Mouse (Mus musculus): ENCODE measurements at regions not wholly inside any gene's neighbourhood (a gene's known extent, or its start where the extent isn't known, plus 50 kb on each side); places are given as distances from the start of the nearest gene placed in this dataset.
"Not testable (repeated sequence)": the region's sequence is repeated elsewhere in the genome, so short reads cannot be mapped to it uniquely, and the experiment has no call there.

DNA sequence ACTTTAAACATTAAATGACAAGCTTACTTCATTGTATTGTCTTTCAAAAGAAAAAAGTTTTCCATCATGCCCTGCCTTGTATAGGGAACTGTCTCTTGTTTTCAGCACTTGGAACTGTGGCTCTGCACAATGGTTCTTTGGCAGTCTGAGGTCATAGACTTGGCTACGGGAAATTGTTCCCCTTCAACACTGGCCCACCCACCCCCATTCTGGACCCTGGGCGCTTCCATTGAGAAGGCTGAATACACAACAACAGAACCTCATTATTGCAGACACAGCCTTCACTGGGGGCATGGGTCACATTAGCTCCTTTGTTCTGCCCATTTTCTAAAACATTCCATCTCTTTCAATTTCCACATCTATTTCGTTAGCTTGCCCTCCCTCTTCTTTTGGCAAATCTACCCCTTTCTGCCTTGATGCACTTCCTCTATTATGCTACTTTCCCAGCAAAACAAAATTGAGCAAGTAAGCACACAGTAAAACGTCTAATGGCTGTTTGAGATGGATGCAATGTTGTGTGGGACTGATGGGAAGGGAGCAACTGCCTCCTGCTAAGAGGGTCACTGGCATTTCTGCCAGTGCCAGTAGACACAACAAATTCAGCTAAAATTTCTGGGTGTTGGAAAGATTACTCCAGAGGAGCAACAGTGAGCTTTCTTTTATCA lies 136.0 kb upstream of the Mad2l1 start:
- DNase-seq: no peak

DNA sequence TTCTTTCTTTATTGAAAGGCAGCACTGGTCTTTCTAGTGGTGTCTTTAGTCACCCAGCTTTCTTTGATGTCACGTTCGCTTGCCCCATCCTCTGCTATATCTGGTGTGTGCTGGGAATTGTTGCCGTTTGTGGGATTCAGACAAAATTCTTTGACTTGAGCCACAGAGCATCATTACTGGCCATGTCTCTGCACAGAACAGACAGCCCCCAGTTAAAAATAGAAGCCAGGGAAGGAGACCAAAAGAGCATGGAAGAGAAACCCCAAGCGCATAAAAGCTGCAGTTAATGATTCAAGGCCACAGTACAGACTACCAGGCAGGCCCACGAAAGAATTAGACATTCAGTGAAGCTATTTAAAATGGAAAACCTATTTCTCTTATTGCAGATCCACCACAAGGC lies 133.7 kb upstream of the Mad2l1 start:
- no peak for DNase-seq

- DNase-seq: no peak
Observed at GRCm38 (mm10) chr6:66401868-66402440, 133.2 kb upstream of the Mad2l1 start.

- DNase-seq: no peak
Observed at GRCm38 (mm10) chr6:66414822-66415221, 120.4 kb upstream of the Mad2l1 start.

- DNase-seq: no peak
Observed at GRCm38 (mm10) chr6:66419452-66420041, 115.6 kb upstream of the Mad2l1 start.

DNA sequence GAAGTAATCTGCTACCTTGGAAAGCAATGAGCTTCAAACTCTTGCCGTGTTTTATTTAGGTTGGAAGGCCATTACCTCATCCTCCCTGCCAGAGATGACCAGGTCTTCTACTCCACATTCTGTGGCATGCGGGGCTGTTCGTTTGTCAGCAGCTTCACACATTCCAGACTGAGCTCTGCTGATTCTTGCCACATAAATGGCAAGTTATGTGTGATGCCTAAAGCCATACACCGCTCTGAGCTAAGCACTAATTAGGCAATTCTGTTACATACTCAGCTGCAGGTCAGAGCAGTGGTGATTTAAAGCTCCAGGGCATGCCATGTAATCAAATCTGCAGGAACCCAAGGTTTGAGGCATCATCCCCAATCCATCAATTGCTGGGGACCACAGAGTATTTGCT lies 106.8 kb upstream of the Mad2l1 start:
- no peak for DNase-seq

- not testable (repeated sequence) for DNase-seq
Observed at GRCm38 (mm10) chr6:66450408-66450807, 84.8 kb upstream of the Mad2l1 start.

DNA sequence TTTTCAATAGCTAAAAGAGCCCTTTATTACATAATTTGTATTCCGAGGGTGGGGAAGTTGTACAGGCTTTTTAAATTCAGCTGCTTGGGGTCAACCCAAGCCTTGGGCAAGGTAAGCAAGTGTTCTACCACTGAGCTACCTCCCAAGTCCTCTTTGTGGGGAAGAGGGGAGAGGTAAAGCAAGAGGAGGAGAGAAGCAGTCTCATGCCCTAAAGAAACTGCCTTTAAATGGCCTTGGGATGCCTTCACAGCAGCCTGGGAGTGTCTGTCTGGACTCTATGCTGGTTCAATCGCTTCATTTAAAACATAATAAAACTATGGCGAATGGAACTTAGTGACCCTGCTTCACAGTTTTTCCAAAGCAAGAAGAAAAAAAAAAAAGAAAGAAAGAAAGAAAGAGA lies 77.0 kb upstream of the Mad2l1 start:
- DNase-seq: no peak

GRCm38 (mm10) chr6:66464540-66464939 lies 70.7 kb upstream of the Mad2l1 start:
- no peak for DNase-seq

DNA sequence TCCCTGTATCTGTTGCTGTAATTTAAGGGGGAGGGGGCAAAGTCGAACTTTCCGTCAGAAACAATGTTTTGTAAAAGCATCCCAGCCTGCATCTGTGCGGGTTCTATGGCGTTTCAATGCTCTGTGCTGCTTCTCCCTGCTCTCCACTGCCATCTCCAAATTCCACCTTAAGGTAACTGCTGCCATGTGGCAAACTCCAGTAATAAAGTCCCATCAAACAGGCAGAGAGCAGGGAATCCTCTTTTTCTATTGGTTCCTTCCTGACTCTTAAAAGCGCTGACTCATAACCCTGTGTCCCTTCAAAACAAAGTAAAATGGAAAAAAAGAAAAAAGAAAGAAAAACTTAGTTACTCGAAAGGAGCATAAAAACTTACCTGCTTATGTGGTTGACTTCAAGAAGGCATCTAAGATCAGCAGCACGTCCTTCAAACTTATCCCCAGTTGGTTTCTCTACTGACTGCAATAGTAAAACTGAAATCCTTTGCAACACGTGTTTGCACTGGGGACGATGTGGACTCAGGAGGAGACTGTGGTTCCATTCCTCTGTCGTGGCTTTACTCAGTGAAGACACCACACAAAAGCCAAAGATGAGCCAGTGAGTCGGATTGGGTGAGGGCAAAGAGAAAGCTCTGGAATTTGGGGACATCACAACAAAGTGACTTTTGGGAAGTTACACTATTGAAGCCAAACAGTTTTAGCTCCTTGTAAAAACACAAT lies 69.9 kb upstream of the Mad2l1 start:
- DNase-seq: no peak

DNA sequence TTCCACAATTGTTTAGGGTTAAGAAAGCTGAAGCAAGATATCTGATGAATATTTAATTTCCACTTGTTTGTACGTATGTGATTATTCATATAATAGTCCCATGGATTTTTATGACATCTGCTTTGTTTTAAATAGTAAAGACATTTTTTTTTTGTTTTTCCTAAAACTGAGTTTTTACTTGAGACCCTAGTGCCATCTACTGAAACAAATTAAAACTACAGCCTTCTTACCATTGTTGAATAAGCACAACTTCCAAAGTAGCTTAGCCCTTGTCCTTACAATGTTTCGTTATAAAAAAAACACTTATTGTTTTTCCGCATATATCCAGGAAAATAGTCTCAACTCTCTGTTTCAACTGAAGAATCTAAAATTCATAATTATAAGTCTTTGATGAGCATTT lies 68.4 kb upstream of the Mad2l1 start:
- DNase-seq: peak; percentile 22

- no peak for DNase-seq
Observed at GRCm38 (mm10) chr6:66470627-66471249, 64.5 kb upstream of the Mad2l1 start.

GRCm38 (mm10) chr6:66471786-66472185 lies 63.4 kb upstream of the Mad2l1 start:
- DNase-seq: no peak

DNA sequence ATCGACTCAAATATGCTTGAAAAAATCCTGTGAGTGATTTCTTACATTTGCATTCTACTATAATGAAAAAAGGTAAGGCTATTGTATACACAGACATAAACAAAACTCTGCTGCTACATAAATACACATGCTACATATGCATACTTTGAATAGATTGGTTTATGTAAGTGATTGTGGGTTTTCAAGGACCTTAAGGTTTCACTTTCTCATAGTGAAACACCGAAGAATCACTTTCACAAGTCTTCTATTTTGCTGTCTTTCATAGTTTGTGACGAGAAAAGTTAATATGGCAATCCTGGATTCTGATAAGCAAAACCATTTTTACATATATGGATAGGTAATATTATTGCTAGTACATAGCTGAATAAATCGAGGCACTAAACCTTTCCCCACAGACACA lies 62.5 kb upstream of the Mad2l1 start:
- no peak for DNase-seq

DNA sequence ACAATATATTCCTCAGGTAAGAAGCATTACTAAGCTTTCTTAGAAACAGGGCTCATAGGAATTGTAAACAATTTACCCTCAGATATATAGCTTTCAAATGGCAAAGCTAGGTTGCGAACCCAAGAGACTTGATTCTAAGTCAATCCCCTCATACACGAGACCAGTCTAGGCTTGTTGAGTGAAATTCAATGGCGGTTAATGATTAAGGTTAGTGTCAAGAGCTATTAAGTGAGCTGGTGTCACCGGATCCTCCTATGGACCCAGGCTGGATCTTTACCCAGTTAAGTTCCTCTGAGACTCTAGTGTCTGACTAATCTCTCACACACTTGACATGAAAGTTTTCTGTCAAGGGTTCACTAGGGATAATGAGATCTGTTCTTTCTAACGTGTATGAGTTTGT lies 57.6 kb upstream of the Mad2l1 start:
- DNase-seq: no peak

GRCm38 (mm10) chr6:66478326-66478964 lies 56.7 kb upstream of the Mad2l1 start:
- DNase-seq: no peak

- no peak for DNase-seq
Observed at GRCm38 (mm10) chr6:66479576-66479975, 55.6 kb upstream of the Mad2l1 start.

GRCm38 (mm10) chr6:66480207-66480606 lies 55.0 kb upstream of the Mad2l1 start:
- no peak for DNase-seq

- no peak for DNase-seq
Observed at GRCm38 (mm10) chr6:66482797-66483196, 52.4 kb upstream of the Mad2l1 start.

All from lung, postnatal 36 days (tissue).